Comparison of ENCODE assay signal across 26 mouse cellular contexts in genomic region chr10:86050522-86050921, GRCm38 (mm10). TPM values are rescaled to one million over a fixed set of nuclear protein-coding genes. Genes with fewer than 3 reads are reported as not detected.
"Had no signal": no experiment of that assay in that cellular context is flagged by ENCODE, and none has a peak within 500 bp of the region (broad histone marks: within the 10 kb centered on the region; RNA-seq: fewer than 3 reads in every experiment).

No protein-coding gene starts in this region.

- H3K9ac ChIP-seq: intestine, embryonic 15.5 days; limb, embryonic 13.5 days; liver, embryonic 12.5 days; liver, embryonic 15.5 days; lung, embryonic 15.5 days; midbrain, embryonic 13.5 days; neural tube, embryonic 13.5 days; stomach, embryonic 15.5 days had no signal

- H3K27me3 ChIP-seq: intestine, embryonic 15.5 days; limb, embryonic 13.5 days; liver, embryonic 12.5 days; liver, embryonic 15.5 days; lung, embryonic 15.5 days; megakaryocyte, embryonic 14.5 days; midbrain, embryonic 13.5 days; neural tube, embryonic 13.5 days; stomach, embryonic 15.5 days had no signal

- ATAC-seq: intestine, embryonic 15.5 days; liver, embryonic 12.5 days; midbrain, embryonic 13.5 days; midbrain, embryonic 16.5 days had no signal

- DNase-seq: kidney, adult 8-10 months; kidney, postnatal 10 days; left cerebral cortex, postnatal 4 days; liver; lung, adult 18-20 months; lung, postnatal 10 days; lung, postnatal 36 days; right cerebral cortex, postnatal 14 days; spleen, adult 18-20 months; thymus, postnatal 25 days had no signal

- H3K9me3 ChIP-seq: intestine, embryonic 15.5 days; limb, embryonic 13.5 days; liver, embryonic 12.5 days; liver, embryonic 15.5 days; lung, embryonic 15.5 days; megakaryocyte, embryonic 14.5 days; midbrain, embryonic 10.5 days; midbrain, embryonic 13.5 days; neural tube, embryonic 13.5 days; stomach, embryonic 15.5 days had no signal

- H3K4me1 ChIP-seq: intestine, embryonic 15.5 days; limb, embryonic 13.5 days; lung, embryonic 15.5 days; midbrain, embryonic 13.5 days; neural tube, embryonic 13.5 days; stomach, embryonic 15.5 days had no signal

- H3K4me2 ChIP-seq: intestine, embryonic 15.5 days; limb, embryonic 13.5 days; liver, embryonic 12.5 days; liver, embryonic 15.5 days; lung, embryonic 15.5 days; midbrain, embryonic 13.5 days; neural tube, embryonic 13.5 days; stomach, embryonic 15.5 days had no signal

- H3K4me3 ChIP-seq: intestine, embryonic 15.5 days; limb, embryonic 13.5 days; liver, embryonic 12.5 days; liver, embryonic 15.5 days; lung, embryonic 15.5 days; megakaryocyte, embryonic 14.5 days; midbrain, embryonic 10.5 days; midbrain, embryonic 13.5 days; myocyte; neural tube, embryonic 13.5 days; stomach, embryonic 15.5 days had no signal

- H3K27ac ChIP-seq: intestine, embryonic 15.5 days; limb, embryonic 13.5 days; liver, embryonic 12.5 days; liver, embryonic 15.5 days; lung, embryonic 15.5 days; midbrain, embryonic 10.5 days; midbrain, embryonic 13.5 days; neural tube, embryonic 13.5 days; stomach, embryonic 15.5 days had no signal

RNA-seq across cellular contexts. Expression of gene Bpifc, which starts 38.8 kb away (rescaled TPM):
- total RNA-seq: layer of hippocampus, postnatal 14 days; left cerebral cortex, postnatal 14 days; left cerebral cortex, postnatal 4 days; monocyte, adult 5-6 weeks; neutrophil, adult 5-6 weeks had no signal
- polyA plus RNA-seq: liver, embryonic 12.5 days; midbrain, embryonic 13.5 days; midbrain, embryonic 16.5 days; myocyte; neural tube, embryonic 13.5 days had no signal
